Mouse (Mus musculus) liver, adult 2 months (tissue): ENCODE data around the gene Bcas3. TPM values are rescaled to one million over a fixed set of nuclear protein-coding genes. Genes with fewer than 3 reads are reported as not detected.
"Not testable (repeated sequence)": the region's sequence is repeated elsewhere in the genome, so short reads cannot be mapped to it uniquely, and the experiment has no call there.

Experiments
- DNase-seq: peaks from one replicate; pipeline ENCODE4 v3.0.0-alpha.2; 2011; ENCODE audit warnings: low read depth, low spot score; ENCODE audit errors: extremely low read depth
- H3K27ac ChIP-seq: fragments of 200-500 bp; replicated peaks from 2 replicates; pipeline ENCODE4 v1.5.1; 2012; ENCODE audit warnings: low read depth, mild to moderate bottlenecking, control low read depth, inconsistent platforms, low read length; ENCODE audit not compliant: insufficient read depth
- H3K27me3 ChIP-seq: fragments of 200-500 bp; 2 replicates; pipeline ENCODE4 v1.6.1; 2012; ENCODE audit warnings: mild to moderate bottlenecking, moderate library complexity, low read length, inconsistent platforms; ENCODE audit not compliant: control insufficient read depth, insufficient read depth
- H3K36me3 ChIP-seq: fragments of 200-500 bp; 2 replicates; pipeline ENCODE4 v1.6.1; 2012; ENCODE audit warnings: low read length, inconsistent platforms; ENCODE audit not compliant: control insufficient read depth, insufficient read depth
- H3K4me1 ChIP-seq: fragments of 200-500 bp; 2 replicates; pipeline ENCODE4 v1.6.1; 2011; ENCODE audit warnings: low read length; ENCODE audit not compliant: control insufficient read depth, insufficient read depth
- H3K4me3 ChIP-seq: fragments of 200-500 bp; 2 replicates; pipeline ENCODE4 v1.5.1; 2011; ENCODE audit warnings: low read depth, mild to moderate bottlenecking, control low read depth, low read length, moderate library complexity; ENCODE audit not compliant: insufficient read depth
- H3K79me2 ChIP-seq: fragments of 200-500 bp; 2 replicates; pipeline ENCODE4 v1.6.1; 2012; ENCODE audit warnings: inconsistent platforms, mild to moderate bottlenecking, low read length, moderate library complexity; ENCODE audit not compliant: control insufficient read depth, insufficient read depth
- H3K9ac ChIP-seq: fragments of 200-500 bp; 2 replicates; pipeline ENCODE4 v1.6.1; 2012; ENCODE audit warnings: low read depth, mild to moderate bottlenecking, control low read depth, inconsistent platforms, low read length
- CTCF ChIP-seq: fragments of 200-500 bp; IDR thresholded peaks from 2 replicates; pipeline ENCODE4 v1.5.1; 2011; ENCODE audit warnings: low read depth, low read length, control low read depth
- POLR2A ChIP-seq: fragments of 200-500 bp; IDR thresholded peaks from 2 replicates; pipeline ENCODE4 v1.6.1; 2011; ENCODE audit warnings: low read length, control low read depth; ENCODE audit not compliant: insufficient read depth; ENCODE audit errors: extremely low read depth
- WGBS: fragments of 180-500 bp; shearing (Covaris S2); methylation state at CpG from one replicate; pipeline ENCODE4 v1.1.7; 2018; 5-methylcytosine and 5-hydroxymethylcytosine counted together
- polyA plus RNA-seq: library from polyadenylated mRNA; depleted of rRNA; stranded (reverse); fragments of >200 nt; gene quantifications from 2 replicates; pipeline ENCODE4 v1.2.3, GENCODE M21; 2012
- total RNA-seq: library from RNA; depleted of rRNA; stranded (reverse); fragments of >200 nt; gene quantifications from 2 replicates; pipeline ENCODE4 v1.2.3, GENCODE M21; 2014

Bcas3 gene
- total and polyA plus RNA-seq, 2 experiments, result 16.5 to 21.4 TPM

DNA sequence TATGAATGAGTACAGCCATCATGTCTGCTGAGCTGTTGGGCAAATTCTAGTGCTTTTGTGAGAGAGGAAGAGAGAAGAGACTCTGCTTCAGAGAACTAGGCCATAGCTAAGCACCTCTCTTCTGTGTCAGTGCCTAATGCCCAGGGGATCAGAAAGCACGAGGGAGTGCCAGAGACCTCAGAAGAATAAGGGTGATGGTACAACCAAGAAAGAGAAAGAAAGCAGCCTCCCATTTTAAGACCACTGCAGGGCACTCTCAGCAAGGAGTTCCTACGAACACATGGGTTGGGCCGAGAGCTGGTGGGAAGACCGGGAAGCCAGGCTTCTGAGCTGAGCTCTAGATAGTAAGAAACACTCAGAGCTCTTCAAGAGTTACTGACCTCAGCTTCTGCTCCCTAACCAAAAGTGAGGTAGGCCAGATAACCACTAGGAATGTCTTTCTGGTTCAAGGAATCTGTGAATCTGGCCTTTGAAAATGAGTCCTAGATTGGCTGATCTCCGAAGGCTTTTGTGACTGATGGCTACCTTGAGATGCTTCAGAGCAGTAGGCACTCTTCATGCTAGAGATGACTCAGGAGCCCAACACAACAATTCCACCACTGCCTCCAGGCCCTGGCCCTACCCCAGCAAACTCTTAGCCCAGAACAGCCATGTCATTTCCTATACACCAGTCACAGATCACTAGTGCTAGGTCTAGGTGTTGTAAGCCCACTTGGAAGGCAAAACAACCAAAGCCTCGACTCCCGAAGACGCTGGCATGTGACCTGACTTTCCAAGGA is 359.2 kb downstream of the Bcas3 start:
- Histone ChIP-seq H3K27ac (no peak overlapping the region), H3K4me1 (no peaks in the 10 kb centered on the region; the same call in 1 of the 2 replicates), H3K36me3 (no peaks in the 10 kb centered on the region), H3K9ac (no peak overlapping the region), H3K4me3 (no peak overlapping the region), H3K27me3 (no peaks in the 10 kb centered on the region), H3K79me2 (no peaks in the 10 kb centered on the region; the same call in 1 of the 2 replicates)
- DNase-seq, result no peak
- 95% methylated on average over 8 of the region's 8 CpGs for WGBS
- TF ChIP-seq POLR2A (no peak), CTCF (no peak)

DNA sequence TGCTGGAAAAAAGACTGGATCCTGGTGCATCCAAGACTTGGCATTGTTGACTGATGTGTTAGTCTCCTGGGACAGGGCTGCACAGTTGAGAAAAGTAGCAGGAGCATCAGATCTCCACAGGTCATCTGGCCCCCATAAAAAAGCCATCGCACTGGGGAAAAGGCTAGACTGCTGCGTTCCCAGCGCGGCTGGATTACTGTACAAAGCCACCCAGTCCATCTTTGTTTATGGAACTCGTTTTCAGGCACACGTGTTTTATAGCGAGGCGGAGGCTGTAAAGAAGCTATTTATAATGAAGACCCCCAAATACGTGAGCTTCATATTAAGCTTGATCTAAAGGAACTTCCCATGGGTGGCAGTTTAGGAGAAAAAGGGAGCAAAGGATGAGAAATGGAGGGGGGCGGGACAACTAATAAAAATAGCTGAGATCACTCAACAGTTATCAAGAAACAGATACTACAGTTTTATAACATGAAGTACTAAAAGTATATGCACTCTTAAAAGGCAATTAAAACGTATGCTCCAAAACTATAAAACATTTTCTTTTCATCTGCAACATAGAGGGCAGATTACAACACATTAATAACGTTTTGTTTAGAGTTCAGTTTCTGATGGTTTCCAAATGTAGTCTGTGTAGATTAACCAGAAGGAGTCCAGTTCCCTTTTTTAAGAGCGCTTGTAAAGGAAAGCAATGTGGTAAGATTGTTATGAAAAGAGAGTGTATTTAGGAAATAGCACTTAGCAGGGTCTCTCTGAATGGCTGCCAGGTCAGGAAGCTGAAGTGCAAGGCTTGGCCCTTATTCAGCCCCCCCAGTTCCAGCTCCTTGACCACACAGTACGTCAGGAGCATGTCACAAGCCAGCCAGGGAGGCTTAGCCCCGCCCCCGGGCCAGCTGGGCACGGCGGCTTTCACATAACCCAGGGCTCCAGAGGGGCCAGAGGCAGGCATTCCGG is 360.2 kb downstream of the Bcas3 start:
- Histone ChIP-seq H3K27me3 (no peaks in the 10 kb centered on the region), H3K4me1 (no peaks in the 10 kb centered on the region; the same call in 1 of the 2 replicates), H3K79me2 (no peaks in the 10 kb centered on the region; the same call in 1 of the 2 replicates), H3K27ac (peak overlapping the region; percentile 39; the same call in 1 of the 2 replicates), H3K36me3 (no peaks in the 10 kb centered on the region), H3K4me3 (no peak overlapping the region), H3K9ac (no peak overlapping the region)
- 69% methylated on average over 19 of the region's 19 CpGs for WGBS
- peak; percentile 45 for DNase-seq
- TF ChIP-seq POLR2A (no peak), CTCF (no peak)

DNA sequence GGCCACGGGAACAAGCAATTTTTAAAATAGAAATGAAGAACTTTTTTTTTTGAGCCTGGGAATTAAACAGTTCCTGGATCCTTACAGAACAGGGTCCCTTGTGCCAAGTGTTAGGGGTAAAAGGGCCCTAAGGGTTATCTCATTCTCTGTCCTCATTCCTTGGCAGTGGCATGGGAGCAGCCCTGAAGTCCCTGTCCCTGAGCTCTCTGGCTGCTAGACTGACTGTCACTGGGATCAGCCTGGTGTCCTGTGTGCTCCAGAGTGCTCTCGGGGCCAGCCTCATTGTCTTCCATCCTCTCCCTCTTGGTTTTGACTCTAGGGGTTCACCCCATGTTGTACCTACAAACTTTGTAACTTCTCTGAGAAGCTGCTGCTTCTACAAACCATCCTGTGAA is 360.8 kb downstream of the Bcas3 start:
- Histone ChIP-seq H3K4me1 (no peaks in the 10 kb centered on the region; the same call in 1 of the 2 replicates), H3K27me3 (no peaks in the 10 kb centered on the region), H3K79me2 (no peaks in the 10 kb centered on the region; the same call in 1 of the 2 replicates), H3K36me3 (no peaks in the 10 kb centered on the region), H3K27ac (no peak overlapping the region; the same call in 1 of the 2 replicates), H3K9ac (no peak overlapping the region), H3K4me3 (no peak overlapping the region)
- peak; percentile 23 for DNase-seq
- 56% methylated on average over 2 of the region's 2 CpGs for WGBS
- TF ChIP-seq POLR2A (no peak), CTCF (no peak)

DNA sequence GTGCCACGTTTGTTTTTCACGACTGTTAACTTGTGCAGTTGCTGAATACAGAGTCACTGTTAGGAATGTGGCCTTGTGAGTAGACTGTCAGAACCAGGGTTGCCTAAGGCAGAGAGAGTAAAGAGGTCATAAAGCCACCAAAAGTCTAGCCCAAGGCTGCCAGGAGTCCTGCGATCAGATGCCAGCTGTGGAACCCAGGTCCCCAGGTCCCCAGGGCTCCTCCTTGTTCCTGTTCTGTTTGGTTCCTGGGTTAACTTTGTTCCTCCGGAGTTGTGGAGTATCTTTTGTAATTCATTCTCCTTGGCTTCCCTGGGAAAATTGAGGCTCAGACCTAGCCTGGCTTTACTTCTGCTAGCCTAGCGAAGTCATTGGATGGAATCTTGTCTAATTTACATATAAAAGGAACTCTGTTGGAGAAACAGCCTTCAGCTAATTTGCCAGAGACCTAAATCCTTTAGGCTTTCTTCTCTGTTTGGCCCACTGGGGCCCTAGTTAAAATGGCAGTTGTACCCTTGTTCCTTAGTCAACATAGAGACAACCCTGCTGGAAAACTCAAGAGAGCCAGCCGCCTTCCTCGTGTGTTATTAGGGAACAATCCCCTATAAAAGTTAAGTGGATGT is 361.5 kb downstream of the Bcas3 start:
- Histone ChIP-seq H3K4me1 (no peaks in the 10 kb centered on the region; the same call in 1 of the 2 replicates), H3K36me3 (no peaks in the 10 kb centered on the region), H3K27me3 (no peaks in the 10 kb centered on the region), H3K9ac (no peak overlapping the region), H3K4me3 (no peak overlapping the region), H3K79me2 (no peaks in the 10 kb centered on the region), H3K27ac (no peak overlapping the region)
- TF ChIP-seq POLR2A (no peak), CTCF (no peak)
- DNase-seq, result no peak
- 77% methylated on average over 7 of the region's 7 CpGs for WGBS

DNA sequence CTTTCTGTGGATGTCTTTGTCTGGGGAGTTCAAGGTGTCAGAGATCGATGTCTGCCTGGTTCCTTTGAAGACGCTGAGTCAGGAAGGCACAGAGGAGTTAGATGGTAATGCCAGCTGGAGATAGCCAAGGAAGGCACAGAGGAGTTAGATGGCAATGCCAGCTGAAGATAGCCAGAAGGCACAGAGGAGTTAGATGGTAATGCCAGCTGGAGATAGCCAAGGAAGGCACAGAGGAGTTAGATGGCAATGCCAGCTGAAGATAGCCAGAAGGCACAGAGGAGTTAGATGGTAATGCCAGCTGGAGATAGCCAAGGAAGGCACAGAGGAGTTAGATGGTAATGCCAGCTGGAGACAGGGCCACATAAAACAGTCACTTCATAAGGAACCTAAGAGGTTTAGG is 363.8 kb downstream of the Bcas3 start:
- H3K36me3 ChIP-seq, H3K4me3 ChIP-seq, DNase-seq, H3K27me3 ChIP-seq, H3K79me2 ChIP-seq, H3K27ac ChIP-seq, H3K4me1 ChIP-seq, H3K9ac ChIP-seq: not testable (repeated sequence)
- 93% methylated on average over 2 of the region's 2 CpGs for WGBS
